Mouse (Mus musculus) heart, embryonic 12.5 days (tissue): Measurements from ENCODE around the gene Gm42688. TPM values are rescaled to one million over a fixed set of nuclear protein-coding genes. Genes with fewer than 3 reads are reported as not detected.
"Not testable (repeated sequence)": the region's sequence is repeated elsewhere in the genome, so short reads cannot be mapped to it uniquely, and the experiment has no call there.

Experiments used
- ATAC-seq: fragments of 200-750 bp; cut with Nextera tagmentation; 2 replicates; pipeline ENCODE4 v1.8.0; 2017; ENCODE audit warnings: moderate TSS enrichment, moderate library complexity; ENCODE audit not compliant: insufficient number of reproducible peaks, low FRiP score
- H3K27ac ChIP-seq: fragments of 300-500 bp; sonication (generic); 2 replicates; pipeline ENCODE4 v1.5.1; 2016; ENCODE audit warnings: mild to moderate bottlenecking, moderate library complexity; ENCODE audit not compliant: poor library complexity, severe bottlenecking
- H3K27me3 ChIP-seq: fragments of 300-500 bp; sonication (generic); replicated peaks from 2 replicates; pipeline ENCODE4 v1.6.1; 2016; ENCODE audit warnings: mild to moderate bottlenecking, moderate library complexity
- H3K36me3 ChIP-seq: fragments of 300-500 bp; sonication (generic); 2 replicates; pipeline ENCODE4 v1.6.1; 2016; ENCODE audit warnings: mild to moderate bottlenecking, moderate library complexity
- H3K4me1 ChIP-seq: fragments of 300-500 bp; sonication (generic); replicated peaks from 2 replicates; pipeline ENCODE4 v1.6.1; 2016; ENCODE audit warnings: mild to moderate bottlenecking
- H3K4me2 ChIP-seq: fragments of 300-500 bp; sonication (generic); 2 replicates; pipeline ENCODE4 v1.6.1; 2016; ENCODE audit warnings: mild to moderate bottlenecking, moderate library complexity
- H3K4me3 ChIP-seq: fragments of 300-500 bp; sonication (generic); 2 replicates; pipeline ENCODE4 v1.5.1; 2016; ENCODE audit warnings: mild to moderate bottlenecking
- H3K9ac ChIP-seq: fragments of 300-500 bp; sonication (generic); 2 replicates; pipeline ENCODE4 v1.6.1; 2016; ENCODE audit warnings: mild to moderate bottlenecking, moderate library complexity
- H3K9me3 ChIP-seq: fragments of 300-500 bp; sonication (generic); replicated peaks from 2 replicates; pipeline ENCODE4 v1.6.1; 2016; ENCODE audit warnings: mild to moderate bottlenecking, moderate library complexity
- WGBS: fragments of 180-500 bp; shearing (Covaris S2); methylation state at CpG from one replicate; pipeline ENCODE4 v1.1.7; 2016; 5-methylcytosine and 5-hydroxymethylcytosine counted together
- polyA plus RNA-seq: library from polyadenylated mRNA; unstranded; fragments of >200 nt; fragmentation: Nextera tagmentation; extraction: Ambion mirVana; gene quantifications from 2 replicates; pipeline ENCODE4 v1.2.1, GENCODE M21; 2016

The Gm42688 gene
- polyA plus RNA-seq, 1 experiment from 2014 or later = 2.2 TPM

DNA sequence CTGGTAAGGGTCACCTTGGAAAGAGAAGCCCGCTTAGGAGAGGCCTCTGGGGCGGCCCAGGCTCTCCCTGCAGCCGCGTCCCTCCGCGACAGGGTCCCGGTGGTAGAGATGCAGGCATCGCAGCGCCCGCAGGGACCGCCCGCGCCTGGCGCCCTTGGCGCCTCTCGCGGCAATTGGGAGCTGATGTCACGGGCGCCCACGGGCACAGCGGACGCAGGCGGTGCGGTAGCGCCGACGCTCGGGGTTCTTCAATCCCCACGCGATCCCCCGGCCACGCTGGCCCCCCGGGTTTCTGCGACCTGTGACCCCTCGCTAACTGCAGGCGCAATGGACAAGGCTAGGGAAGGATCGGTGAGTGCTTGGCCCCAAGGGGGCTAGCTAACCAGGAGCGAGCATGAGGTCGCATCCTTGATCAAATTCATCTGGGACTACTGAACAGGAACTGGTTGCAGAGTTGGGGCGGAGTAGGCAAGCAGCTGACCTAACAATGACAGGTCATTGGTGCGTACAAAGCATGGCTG is 40.9 kb downstream of the Gm42688 start:
- 6% methylated on average over 41 of the region's 41 CpGs for WGBS
- peaks cover 12% of the 10 kb centered on the region for H3K36me3 ChIP-seq

DNA sequence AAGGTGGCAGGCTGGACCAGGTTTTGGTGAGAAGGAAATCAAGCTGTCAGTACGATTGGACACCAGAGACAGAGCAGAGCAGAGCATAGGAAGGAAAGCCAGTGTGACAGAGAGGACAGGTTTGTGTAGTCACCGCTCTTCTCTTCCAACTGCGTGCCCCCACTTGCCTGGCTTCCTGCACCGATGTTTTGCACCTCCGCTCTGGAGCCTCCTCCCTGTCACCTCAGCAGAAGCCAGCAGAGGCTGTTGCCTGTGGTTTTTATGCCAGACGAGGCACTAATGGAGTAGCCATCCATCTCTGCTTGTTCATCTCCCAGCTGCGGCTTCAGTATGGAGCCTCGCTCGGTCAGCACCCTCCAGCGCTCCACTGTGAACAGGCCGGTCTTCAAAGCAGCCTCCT is 41.5 kb downstream of the Gm42688 start:
- WGBS = 42% methylated on average over 11 of the region's 11 CpGs
- H3K4me1 ChIP-seq = peaks cover 36% of the 10 kb centered on the region
- peak overlapping the region; percentile 74 for H3K4me2 ChIP-seq
- H3K9me3 ChIP-seq = no peaks in the 10 kb centered on the region
- H3K9ac ChIP-seq = peak overlapping the region; percentile 65
- no peak overlapping the region for H3K27ac ChIP-seq
- H3K27me3 ChIP-seq = no peaks in the 10 kb centered on the region
- H3K36me3 ChIP-seq = peaks cover 18% of the 10 kb centered on the region
- no peak for ATAC-seq
- H3K4me3 ChIP-seq = peak overlapping the region; percentile 42

More for the DNA sequence above, 40.9 kb downstream of the Gm42688 start:
- Histone ChIP-seq H3K9me3 (no peaks in the 10 kb centered on the region), H3K4me3 (peak overlapping the region; percentile 42), H3K9ac (peak overlapping the region; percentile 65), H3K4me1 (peaks cover 37% of the 10 kb centered on the region), H3K4me2 (peak overlapping the region; percentile 74), H3K27me3 (no peaks in the 10 kb centered on the region), H3K27ac (peak overlapping the region; percentile 36)
- no peak for ATAC-seq

DNA sequence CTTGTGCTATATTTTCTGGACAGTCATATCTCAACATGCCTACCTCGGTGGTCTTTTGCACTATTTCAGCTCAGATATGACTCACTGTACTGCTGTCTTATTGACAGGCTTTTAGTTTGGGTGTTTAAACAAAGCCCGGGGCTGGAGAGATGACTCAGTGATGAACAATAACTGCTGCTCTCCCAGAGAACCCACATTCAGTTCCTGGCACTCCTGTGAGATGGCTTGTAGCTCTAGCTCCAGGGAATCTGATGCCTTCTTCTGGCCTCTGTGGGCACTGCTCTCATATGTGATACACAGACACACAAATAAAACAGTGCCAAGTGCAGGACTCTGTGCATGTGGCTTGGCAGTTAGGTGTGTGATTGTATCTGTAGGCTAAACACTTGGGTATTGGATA is 43.8 kb downstream of the Gm42688 start:
- H3K36me3 ChIP-seq = peaks cover 41% of the 10 kb centered on the region
- H3K9me3 ChIP-seq = no peaks in the 10 kb centered on the region
- no peaks in the 10 kb centered on the region for H3K27me3 ChIP-seq
- no peak overlapping the region for H3K4me3 ChIP-seq
- no peak overlapping the region for H3K27ac ChIP-seq
- H3K9ac ChIP-seq = no peak overlapping the region
- 63% methylated on average over 2 of the region's 2 CpGs for WGBS
- H3K4me2 ChIP-seq = no peak overlapping the region
- peaks cover 20% of the 10 kb centered on the region for H3K4me1 ChIP-seq
- ATAC-seq = no peak

DNA sequence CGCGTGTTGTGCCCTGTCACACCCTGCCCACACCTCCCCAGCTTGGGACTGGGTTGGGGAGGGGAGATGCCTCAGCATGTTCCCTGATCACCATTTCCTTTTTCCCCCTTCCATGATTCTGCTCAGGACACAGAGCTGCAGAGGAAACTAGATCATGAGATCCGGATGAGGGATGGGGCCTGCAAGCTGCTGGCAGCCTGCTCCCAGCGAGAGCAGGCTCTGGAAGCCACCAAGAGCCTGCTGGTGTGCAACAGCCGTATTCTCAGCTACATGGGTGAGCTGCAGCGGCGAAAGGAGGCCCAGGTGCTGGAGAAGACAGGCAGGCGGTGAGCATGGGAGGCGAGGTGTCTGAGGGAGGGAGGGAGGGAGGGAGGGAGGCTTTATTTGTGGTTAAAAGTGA is 44.4 kb downstream of the Gm42688 start:
- 0 out of 2 replicates have a peak overlapping the region, but pooled peaks have one; percentile 33 for H3K27ac ChIP-seq

DNA sequence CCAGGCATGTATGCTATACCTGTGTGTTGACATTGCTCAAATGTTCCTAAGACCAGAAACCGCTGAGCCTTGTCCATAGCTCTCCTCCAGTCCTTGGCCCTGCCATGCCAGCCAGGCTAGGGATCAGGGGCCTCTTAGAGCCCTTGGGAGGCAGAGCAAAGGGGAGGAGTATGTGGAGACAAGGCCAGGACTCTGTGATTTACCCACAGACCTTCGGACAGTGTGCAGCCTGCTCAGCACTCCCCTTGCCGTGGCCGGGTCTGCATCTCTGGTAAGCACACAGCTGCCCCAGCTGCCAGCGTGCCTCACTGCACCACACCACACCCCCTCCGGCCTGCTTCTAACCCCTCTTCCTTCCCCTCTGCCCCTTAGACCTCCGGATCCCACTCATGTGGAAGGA is 45.9 kb downstream of the Gm42688 start:
- H3K4me2 ChIP-seq = no peak overlapping the region
- peaks cover 26% of the 10 kb centered on the region for H3K4me1 ChIP-seq
- 59% methylated on average over 7 of the region's 7 CpGs for WGBS
- H3K36me3 ChIP-seq = peaks cover 54% of the 10 kb centered on the region
- H3K9me3 ChIP-seq = no peaks in the 10 kb centered on the region
- H3K27me3 ChIP-seq = no peaks in the 10 kb centered on the region
- no peak overlapping the region for H3K9ac ChIP-seq
- no peak overlapping the region for H3K27ac ChIP-seq
- no peak for ATAC-seq
- H3K4me3 ChIP-seq = no peak overlapping the region

More for the DNA sequence above, 44.4 kb downstream of the Gm42688 start:
- no peaks in the 10 kb centered on the region for H3K9me3 ChIP-seq
- H3K27me3 ChIP-seq = no peaks in the 10 kb centered on the region
- H3K36me3 ChIP-seq = peaks cover 47% of the 10 kb centered on the region
- H3K4me1 ChIP-seq = peaks cover 24% of the 10 kb centered on the region
- WGBS = 59% methylated on average over 9 of the region's 9 CpGs
- no peak for ATAC-seq
- H3K4me2 ChIP-seq = no peak overlapping the region
- H3K9ac ChIP-seq = 0 out of 2 replicates have a peak overlapping the region, but pooled peaks have one; percentile 15
- H3K4me3 ChIP-seq = no peak overlapping the region

DNA sequence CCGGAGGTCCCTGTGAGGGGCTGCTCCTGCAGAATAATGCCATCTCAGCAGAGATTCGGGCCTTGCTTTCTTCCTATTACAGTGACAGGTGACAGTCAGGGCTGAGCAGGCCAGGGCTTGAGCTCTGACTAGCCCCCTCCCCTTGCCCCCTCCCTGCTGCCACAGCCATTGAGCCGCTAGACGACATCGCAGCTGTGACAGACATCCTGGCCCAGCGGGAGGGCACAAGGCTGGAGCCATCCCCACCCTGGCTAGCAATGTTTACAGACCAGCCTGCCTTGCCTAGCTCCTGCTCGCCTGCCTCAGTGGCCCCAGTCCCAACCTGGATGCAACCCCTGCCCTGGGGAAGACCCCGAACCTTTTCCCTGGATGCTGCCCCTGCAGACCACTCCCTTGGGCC is 50.3 kb downstream of the Gm42688 start:
- no peaks in the 10 kb centered on the region for H3K9me3 ChIP-seq
- H3K9ac ChIP-seq = peak overlapping the region; percentile 39
- ATAC-seq = no peak
- WGBS = 20% methylated on average over 8 of the region's 8 CpGs
- H3K36me3 ChIP-seq = peaks cover 58% of the 10 kb centered on the region
- H3K4me3 ChIP-seq = no peak overlapping the region
- no peak overlapping the region for H3K27ac ChIP-seq
- H3K4me2 ChIP-seq = 0 out of 2 replicates have a peak overlapping the region, but pooled peaks have one; percentile 6
- H3K4me1 ChIP-seq = peaks cover 25% of the 10 kb centered on the region
- 0 out of 2 replicates have a peak, but pooled peaks cover 13% of the 10 kb centered on the region for H3K27me3 ChIP-seq

DNA sequence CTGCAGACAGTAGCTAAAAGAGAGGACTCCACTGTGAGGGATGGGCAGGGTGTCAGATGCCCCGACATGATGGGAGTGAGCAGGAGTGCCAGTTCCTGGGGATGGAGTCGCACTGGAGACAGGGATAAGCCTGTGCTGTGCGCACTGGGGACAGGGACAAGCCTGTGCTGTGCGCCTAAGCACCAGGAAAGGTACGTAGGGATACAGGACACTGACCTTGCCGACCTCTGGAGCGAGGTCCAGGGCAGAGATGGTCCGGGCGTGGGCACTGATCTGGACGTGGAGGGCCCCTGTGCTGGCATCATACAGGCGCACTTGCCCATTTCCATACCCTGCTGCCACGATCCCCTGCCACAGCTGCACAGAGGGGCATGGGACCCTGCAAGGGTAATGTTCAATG is 51.6 kb downstream of the Gm42688 start:
- Histone ChIP-seq H3K27me3 (0 out of 2 replicates have a peak, but pooled peaks cover 13% of the 10 kb centered on the region), H3K36me3 (peaks cover 46% of the 10 kb centered on the region), H3K9ac (no peak overlapping the region), H3K27ac (no peak overlapping the region), H3K9me3 (no peaks in the 10 kb centered on the region), H3K4me1 (peaks cover 25% of the 10 kb centered on the region), H3K4me3 (no peak overlapping the region), H3K4me2 (no peak overlapping the region)
- WGBS = 82% methylated on average over 12 of the region's 12 CpGs
- no peak for ATAC-seq

DNA sequence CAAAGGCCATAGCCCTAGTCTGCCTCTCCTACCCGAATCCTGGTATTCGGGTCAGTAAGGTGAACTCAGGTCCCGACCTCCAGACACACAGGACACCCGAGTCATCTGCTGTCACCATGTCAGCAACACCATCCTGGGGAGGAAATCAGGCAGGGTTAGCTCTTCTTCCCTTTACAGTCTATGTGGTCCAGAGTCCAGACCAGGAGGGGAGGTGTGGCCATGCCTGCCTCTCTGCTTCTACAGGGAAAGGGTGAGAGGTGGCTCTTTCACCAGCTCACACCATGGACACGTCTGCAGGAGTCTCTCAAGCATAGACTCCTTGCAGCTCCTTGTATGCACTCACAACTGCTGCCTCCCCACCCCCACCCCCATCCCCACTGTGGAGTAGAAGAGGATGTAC is 52.1 kb downstream of the Gm42688 start:
- Histone ChIP-seq H3K9me3 (no peaks in the 10 kb centered on the region), H3K4me2 (no peak overlapping the region), H3K9ac (no peak overlapping the region), H3K27me3 (0 out of 2 replicates have a peak, but pooled peaks cover 13% of the 10 kb centered on the region), H3K36me3 (peaks cover 41% of the 10 kb centered on the region), H3K4me3 (no peak overlapping the region), H3K4me1 (peaks cover 25% of the 10 kb centered on the region), H3K27ac (no peak overlapping the region)
- no peak for ATAC-seq
- 55% methylated on average over 5 of the region's 5 CpGs for WGBS

DNA sequence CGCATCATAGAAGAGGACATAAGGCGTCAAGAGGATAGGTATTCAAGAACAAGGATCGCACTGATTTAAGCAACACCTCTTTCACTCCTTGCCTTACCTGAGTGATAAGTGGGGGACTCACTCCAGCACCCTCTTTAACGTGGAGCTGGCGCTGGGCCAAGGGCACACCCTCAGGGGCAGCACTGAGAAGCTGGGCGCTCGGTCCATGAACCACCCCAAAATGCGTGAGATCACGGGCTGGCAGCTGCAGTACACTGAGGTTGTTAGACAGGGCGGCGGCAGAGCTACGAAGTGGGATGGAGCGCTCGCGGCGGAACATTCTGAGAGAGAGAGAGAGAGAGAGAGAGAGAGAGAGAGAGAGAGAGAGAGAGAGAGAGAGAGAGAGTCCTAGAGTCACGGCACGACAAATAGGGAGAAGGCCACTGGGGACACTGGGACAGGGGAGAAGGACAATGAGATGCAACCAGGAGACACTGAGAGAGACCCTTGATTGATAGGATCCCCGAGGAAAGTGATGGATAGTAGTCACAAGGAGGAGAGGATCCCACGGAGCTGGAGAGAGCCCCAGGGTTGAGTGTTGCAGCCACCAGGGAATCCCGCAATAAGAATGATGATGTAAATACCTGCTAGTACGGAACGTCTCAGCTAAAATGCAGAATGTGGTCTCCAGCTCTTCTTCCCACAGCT is 54.3 kb downstream of the Gm42688 start:
- ATAC-seq = no peak
- H3K4me1 ChIP-seq = peaks cover 22% of the 10 kb centered on the region
- H3K4me2 ChIP-seq = peak overlapping the region; percentile 88
- peaks cover 19% of the 10 kb centered on the region for H3K36me3 ChIP-seq
- H3K27me3 ChIP-seq = peaks cover 23% of the 10 kb centered on the region
- 9% methylated on average over 23 of the region's 23 CpGs for WGBS
- H3K9me3 ChIP-seq = no peaks in the 10 kb centered on the region
- peak overlapping the region; percentile 60 for H3K4me3 ChIP-seq
- H3K27ac ChIP-seq = no peak overlapping the region
- peak overlapping the region; percentile 71 for H3K9ac ChIP-seq

DNA sequence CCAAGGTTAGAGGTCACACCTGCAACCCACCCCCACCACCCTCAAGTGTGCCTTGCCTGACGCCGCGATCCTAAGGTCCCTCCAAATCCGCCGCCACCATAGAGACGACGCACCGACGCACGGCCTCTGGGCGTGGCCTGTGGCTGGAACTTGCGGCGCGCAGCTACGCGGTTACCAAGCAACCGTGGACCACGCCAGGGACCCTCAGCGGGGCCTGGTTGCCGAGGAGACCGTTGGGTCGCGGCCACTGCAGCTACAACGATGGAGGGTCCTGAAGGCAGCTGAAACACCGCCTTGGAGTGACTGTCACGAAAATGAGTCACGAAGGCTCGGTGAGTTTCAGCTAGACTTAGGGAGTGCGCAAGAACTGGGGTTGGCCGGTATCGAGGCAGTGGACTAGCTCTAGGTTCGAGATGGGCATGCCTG is 54.9 kb downstream of the Gm42688 start, which contains the start of the genes Wdr54 and 1700003E16Rik:
Gene Wdr54 (minus strand): TSS at position 139 of the 426 bp plus-strand sequence.
Gene 1700003E16Rik (plus strand): TSS at position 146 of the 426 bp plus-strand sequence.
- Histone ChIP-seq H3K27ac (no peak within 1 kb of the TSS), H3K4me1 (peaks cover 16% of the 10 kb centered on the region), H3K9ac (peak within 1 kb of the TSS; percentile 71), H3K9me3 (no peaks in the 10 kb centered on the region), H3K27me3 (peaks cover 29% of the 10 kb centered on the region), H3K4me3 (peak within 1 kb of the TSS; percentile 60), H3K36me3 (peaks cover 18% of the 10 kb centered on the region), H3K4me2 (peak within 1 kb of the TSS; percentile 88)
- peak; percentile 78 for ATAC-seq
- WGBS = 2% methylated on average over 32 of the region's 32 CpGs

DNA sequence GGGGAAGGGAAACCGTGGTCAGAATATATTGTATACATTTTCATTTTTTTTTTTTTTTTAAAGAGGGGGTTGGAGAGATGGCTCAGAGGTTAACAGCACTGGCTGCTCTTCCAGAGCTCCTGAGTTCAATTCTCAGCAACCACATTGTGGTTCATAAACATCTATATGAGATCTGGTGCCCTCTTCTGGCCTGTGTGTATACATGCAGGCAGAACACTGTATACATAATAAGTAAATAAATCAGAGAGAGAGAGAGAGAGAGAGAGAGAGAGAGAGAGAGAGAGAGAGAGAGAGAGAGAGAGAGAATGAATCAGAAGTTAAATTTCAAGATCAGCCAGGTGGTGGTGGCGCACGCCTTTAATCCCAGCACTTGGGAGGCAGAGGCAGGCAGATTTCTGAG is 58.0 kb downstream of the Gm42688 start:
- H3K4me2 ChIP-seq, H3K27ac ChIP-seq, H3K9ac ChIP-seq, H3K4me3 ChIP-seq, ATAC-seq, H3K9me3 ChIP-seq, H3K36me3 ChIP-seq: not testable (repeated sequence)
- 32% methylated on average over 3 of the region's 3 CpGs for WGBS
- H3K4me1 ChIP-seq = peaks cover 22% of the 10 kb centered on the region
- peaks cover 41% of the 10 kb centered on the region for H3K27me3 ChIP-seq
